Mouse (Mus musculus) frontal cortex, postnatal 25 days (tissue): Measurements from ENCODE around the gene Hnf4a.
A peak's percentile ranks its signal among the peaks of the same experiment; 100 is the strongest.
"Not testable (repeated sequence)": the region's sequence is repeated elsewhere in the genome, so short reads cannot be mapped to it uniquely, and the experiment has no call there.

Experiments
- DNase-seq, 2 experiments: peaks; one replicate each; pipeline ENCODE4 v3.0.0; 2022; ENCODE audit warnings: low spot score in 2 of 2

Gene Hnf4a

GRCm38 (mm10) chr2:163506300-163507004 is at the start of gene Hnf4a:
Gene Hnf4a (plus strand): TSS chr2:163506808.
- DNase-seq, result no peak

- DNase-seq, result no peak
Measured at GRCm38 (mm10) chr2:163458539-163459265, 47.9 kb upstream of the Hnf4a start.

- DNase-seq, result no peak
Measured at GRCm38 (mm10) chr2:163459380-163459779, 47.2 kb upstream of the Hnf4a start.

- DNase-seq, result no peak
Measured at GRCm38 (mm10) chr2:163460622-163461021, 46.0 kb upstream of the Hnf4a start.

GRCm38 (mm10) chr2:163461307-163461706 is 45.3 kb upstream of the Hnf4a start:
- not testable (repeated sequence) for DNase-seq

GRCm38 (mm10) chr2:163462386-163462785 is 44.2 kb upstream of the Hnf4a start:
- DNase-seq, result no peak

- no peak for DNase-seq
Measured at GRCm38 (mm10) chr2:163462801-163463200, 43.8 kb upstream of the Hnf4a start.

- DNase-seq, result no peak
Measured at GRCm38 (mm10) chr2:163463251-163463769, 43.3 kb upstream of the Hnf4a start.

- no peak for DNase-seq
Measured at GRCm38 (mm10) chr2:163463998-163464397, 42.6 kb upstream of the Hnf4a start.

GRCm38 (mm10) chr2:163464562-163464961 is 42.0 kb upstream of the Hnf4a start:
- no peak for DNase-seq

- DNase-seq, result no peak
Measured at GRCm38 (mm10) chr2:163466771-163467170, 39.8 kb upstream of the Hnf4a start.

- DNase-seq, result no peak
Measured at GRCm38 (mm10) chr2:163467585-163467984, 39.0 kb upstream of the Hnf4a start.

GRCm38 (mm10) chr2:163468866-163469265 is 37.7 kb upstream of the Hnf4a start:
- DNase-seq, result no peak

GRCm38 (mm10) chr2:163469711-163470110 is 36.9 kb upstream of the Hnf4a start:
- no peak for DNase-seq

- no peak for DNase-seq
Measured at GRCm38 (mm10) chr2:163471136-163471535, 35.5 kb upstream of the Hnf4a start.

GRCm38 (mm10) chr2:163471710-163472465 is 34.7 kb upstream of the Hnf4a start:
- DNase-seq, result no peak

GRCm38 (mm10) chr2:163472466-163472851 is 34.1 kb upstream of the Hnf4a start, which contains the start of gene Fitm2:
Gene Fitm2 (minus strand): TSS chr2:163472629.
- peak; percentile 98 for DNase-seq

- DNase-seq, result no peak
Measured at GRCm38 (mm10) chr2:163480191-163480825, 26.3 kb upstream of the Hnf4a start.

GRCm38 (mm10) chr2:163481539-163482029 is 25.0 kb upstream of the Hnf4a start:
- no peak for DNase-seq

- DNase-seq, result no peak
Measured at GRCm38 (mm10) chr2:163487360-163487759, 19.2 kb upstream of the Hnf4a start.

- no peak for DNase-seq
Measured at GRCm38 (mm10) chr2:163489725-163490291, 16.8 kb upstream of the Hnf4a start.
